Mouse (Mus musculus): ENCODE data around the gene Coro1c. TPM values are rescaled to one million over a fixed set of nuclear protein-coding genes. Genes with fewer than 3 reads are reported as not detected.

The Coro1c gene
- polyA plus RNA-seq, 1 experiment from 2014 or later: 129 TPM

DNA sequence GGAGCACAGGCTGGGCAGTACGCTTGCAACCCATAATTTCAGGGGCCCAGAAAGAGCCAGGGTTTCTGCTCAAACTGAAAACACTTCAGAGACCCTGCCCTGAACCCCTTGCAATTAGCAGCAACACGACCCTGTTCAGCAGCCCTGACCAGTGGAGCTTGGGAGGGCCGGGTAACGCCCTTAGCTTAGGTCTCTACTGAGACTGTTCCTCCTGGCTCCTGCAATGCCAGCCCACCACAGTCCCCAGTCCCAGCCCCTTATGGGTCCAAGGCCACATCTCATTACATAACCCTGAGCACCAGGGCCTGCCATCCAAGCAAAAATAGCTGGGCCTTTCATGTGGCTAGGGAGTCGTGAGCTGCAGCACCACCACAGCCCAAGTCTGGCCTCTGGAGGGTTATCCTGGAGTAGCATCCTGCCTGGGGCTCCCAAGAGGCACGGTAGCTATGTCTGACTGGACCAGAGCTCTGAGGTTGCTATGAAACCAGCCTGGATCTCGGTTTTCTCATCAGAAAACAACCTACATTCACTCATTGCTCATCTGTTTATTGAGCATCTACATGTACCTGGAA lies 104.1 kb downstream of the Coro1c start:
- no peaks in the 10 kb centered on the region for H3K36me3 ChIP-seq
- WGBS: 54% methylated on average over 7 of the region's 7 CpGs
- H3K27ac ChIP-seq: no peak overlapping the region; the same call in 1 of the 2 replicates
- H3K4me3 ChIP-seq (replicated peaks): no peak overlapping the region
- no peak overlapping the region for H3K9ac ChIP-seq
- no peaks in the 10 kb centered on the region for H3K27me3 ChIP-seq (replicated peaks)
- H3K4me2 ChIP-seq: no peak overlapping the region
- ATAC-seq (ENCODE audit: insufficient read depth, low FRiP score, low read depth): no peak
- peaks cover 15% of the 10 kb centered on the region; the same call in 1 of the 2 replicates for H3K4me1 ChIP-seq
- H3K9me3 ChIP-seq: no peaks in the 10 kb centered on the region

DNA sequence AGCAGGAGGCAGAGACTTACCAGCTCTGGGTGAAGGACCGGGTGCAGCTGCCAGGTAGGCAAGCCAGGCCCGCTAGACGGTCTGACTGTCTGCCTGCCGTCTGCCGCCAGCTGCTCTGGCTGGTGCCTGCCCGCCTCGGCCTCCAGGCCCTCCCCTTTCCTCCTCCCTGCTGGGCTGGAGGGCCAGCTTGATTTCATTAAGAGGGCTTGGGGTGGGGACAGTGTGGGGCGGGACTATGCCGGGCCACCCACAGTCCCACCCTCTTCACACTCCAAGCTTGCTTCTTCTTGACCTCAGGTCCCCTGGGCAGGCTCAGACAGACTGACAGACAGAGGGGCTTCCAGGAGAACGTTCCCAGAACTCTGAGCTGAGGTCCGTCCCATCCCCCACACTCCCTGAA lies 108.3 kb downstream of the Coro1c start, which contains the start of gene Tmem119:
TSS of gene Tmem119 (minus strand) at position 237 of the 400 bp plus-strand sequence.
- H3K4me2 ChIP-seq: peak within 1 kb of the TSS; percentile 51
- H3K4me1 ChIP-seq: peaks cover 31% of the 10 kb centered on the region
- WGBS: 3% methylated on average over 11 of the region's 11 CpGs
- H3K9ac ChIP-seq: peak within 1 kb of the TSS; percentile 10; the same call in 1 of the 2 replicates
- no peaks in the 10 kb centered on the region for H3K9me3 ChIP-seq
- no peaks in the 10 kb centered on the region for H3K36me3 ChIP-seq
- peak within 1 kb of the TSS; percentile 77 for H3K27ac ChIP-seq
- H3K4me3 ChIP-seq (replicated peaks): peak within 1 kb of the TSS; percentile 44
- no peaks in the 10 kb centered on the region for H3K27me3 ChIP-seq (replicated peaks)
- ATAC-seq (ENCODE audit: insufficient read depth, low FRiP score, low read depth): peak; percentile 82

DNA sequence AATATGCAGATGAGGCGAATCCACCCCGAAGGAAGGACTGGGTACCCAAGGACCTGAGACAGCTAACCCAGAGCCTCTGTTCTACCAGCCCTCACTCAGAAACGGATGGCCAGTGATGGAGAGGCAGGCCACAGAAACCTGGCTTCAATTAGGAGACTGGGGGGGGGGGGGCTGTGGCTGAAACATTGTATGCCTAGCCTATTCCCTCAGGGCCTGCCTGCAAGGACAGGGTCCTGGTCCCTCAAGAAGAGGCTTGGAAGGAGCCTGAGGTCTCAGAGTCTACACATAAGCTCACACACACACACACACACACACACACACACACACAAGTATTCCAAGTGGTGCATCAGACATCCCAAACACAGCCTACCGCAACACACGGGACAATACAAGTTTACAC lies 108.9 kb downstream of the Coro1c start:
- Histone ChIP-seq H3K4me2 (peak overlapping the region; percentile 51), H3K36me3 (0 out of 2 replicates have a peak, but pooled peaks cover 3% of the 10 kb centered on the region), H3K4me1 (peaks cover 31% of the 10 kb centered on the region), H3K27me3 (replicated peaks) (no peaks in the 10 kb centered on the region), H3K27ac (peak overlapping the region; percentile 77), H3K4me3 (replicated peaks) (peak overlapping the region; percentile 44), H3K9me3 (no peaks in the 10 kb centered on the region), H3K9ac (0 out of 2 replicates have a peak overlapping the region, but pooled peaks have one; percentile 10)
- ATAC-seq (ENCODE audit: insufficient read depth, low FRiP score, low read depth): no peak
- 40% methylated on average over 5 of the region's 5 CpGs for WGBS

DNA sequence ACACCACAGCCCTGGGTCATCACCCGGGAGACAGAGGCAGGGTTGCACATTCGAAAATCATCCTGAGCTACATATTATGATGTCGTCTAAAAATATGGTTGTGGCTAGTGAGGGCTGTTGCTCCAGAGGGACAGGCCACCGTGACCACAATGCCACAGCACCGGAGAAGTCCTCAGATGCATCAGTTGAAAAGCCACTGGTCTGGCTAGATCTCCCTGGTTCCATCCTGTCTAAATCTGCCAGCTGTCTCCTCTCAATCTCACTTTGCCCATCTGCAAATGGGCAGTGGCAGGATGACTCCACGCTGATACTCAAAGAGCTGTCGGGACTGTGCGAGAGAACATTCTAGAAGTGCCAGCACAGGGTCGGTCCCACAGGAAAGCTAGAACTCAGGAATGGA lies 110.0 kb downstream of the Coro1c start:
- Histone ChIP-seq H3K36me3 (0 out of 2 replicates have a peak, but pooled peaks cover 4% of the 10 kb centered on the region), H3K9me3 (no peaks in the 10 kb centered on the region), H3K4me1 (peaks cover 31% of the 10 kb centered on the region), H3K4me3 (replicated peaks) (peak overlapping the region; percentile 44), H3K27ac (no peak overlapping the region), H3K4me2 (peak overlapping the region; percentile 51), H3K9ac (no peak overlapping the region), H3K27me3 (replicated peaks) (no peaks in the 10 kb centered on the region)
- ATAC-seq (ENCODE audit: insufficient read depth, low FRiP score, low read depth): no peak
- WGBS: 61% methylated on average over 9 of the region's 9 CpGs

DNA sequence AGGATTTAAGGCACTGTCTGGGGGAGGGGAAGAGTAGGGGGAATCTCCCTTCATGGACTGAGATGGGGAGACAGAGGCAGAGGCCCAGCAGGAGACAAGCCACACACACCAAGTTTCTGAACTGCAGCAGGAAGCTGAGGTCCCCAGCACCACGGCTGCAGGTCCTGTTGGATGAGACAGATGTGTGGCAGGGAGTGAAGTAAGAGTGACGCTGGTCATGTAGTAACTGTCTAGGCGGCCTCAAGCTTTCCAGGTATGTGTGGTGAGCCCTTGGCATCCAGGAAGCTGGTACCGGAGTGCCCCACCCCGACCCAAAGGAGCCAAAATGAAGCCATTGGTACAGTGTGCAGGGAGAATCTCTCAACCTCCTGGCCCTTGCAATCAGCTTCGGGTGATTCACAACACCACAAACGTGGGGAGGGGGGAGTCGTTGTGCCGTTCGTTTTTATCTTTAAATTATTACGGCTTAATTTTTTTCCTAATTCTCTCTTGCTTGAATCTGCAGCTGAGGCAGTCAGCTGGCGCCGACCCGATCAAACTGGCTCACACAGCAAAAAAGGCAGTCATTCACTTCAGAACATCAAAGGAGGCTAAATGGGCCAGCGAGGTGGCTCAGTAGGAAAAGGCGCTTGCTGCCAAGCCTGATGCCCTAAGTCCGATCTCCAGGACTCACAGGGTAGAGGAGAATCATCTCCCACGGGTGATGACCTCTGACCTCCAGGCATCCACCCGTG lies 111.2 kb downstream of the Coro1c start:
- Histone ChIP-seq H3K27ac (peak overlapping the region; percentile 60), H3K4me2 (peak overlapping the region; percentile 51), H3K4me3 (replicated peaks) (peak overlapping the region; percentile 44), H3K4me1 (peaks cover 31% of the 10 kb centered on the region), H3K9me3 (no peaks in the 10 kb centered on the region), H3K36me3 (0 out of 2 replicates have a peak, but pooled peaks cover 4% of the 10 kb centered on the region), H3K9ac (no peak overlapping the region), H3K27me3 (replicated peaks) (no peaks in the 10 kb centered on the region)
- ATAC-seq (ENCODE audit: insufficient read depth, low FRiP score, low read depth): no peak
- WGBS: 18% methylated on average over 19 of the region's 19 CpGs

DNA sequence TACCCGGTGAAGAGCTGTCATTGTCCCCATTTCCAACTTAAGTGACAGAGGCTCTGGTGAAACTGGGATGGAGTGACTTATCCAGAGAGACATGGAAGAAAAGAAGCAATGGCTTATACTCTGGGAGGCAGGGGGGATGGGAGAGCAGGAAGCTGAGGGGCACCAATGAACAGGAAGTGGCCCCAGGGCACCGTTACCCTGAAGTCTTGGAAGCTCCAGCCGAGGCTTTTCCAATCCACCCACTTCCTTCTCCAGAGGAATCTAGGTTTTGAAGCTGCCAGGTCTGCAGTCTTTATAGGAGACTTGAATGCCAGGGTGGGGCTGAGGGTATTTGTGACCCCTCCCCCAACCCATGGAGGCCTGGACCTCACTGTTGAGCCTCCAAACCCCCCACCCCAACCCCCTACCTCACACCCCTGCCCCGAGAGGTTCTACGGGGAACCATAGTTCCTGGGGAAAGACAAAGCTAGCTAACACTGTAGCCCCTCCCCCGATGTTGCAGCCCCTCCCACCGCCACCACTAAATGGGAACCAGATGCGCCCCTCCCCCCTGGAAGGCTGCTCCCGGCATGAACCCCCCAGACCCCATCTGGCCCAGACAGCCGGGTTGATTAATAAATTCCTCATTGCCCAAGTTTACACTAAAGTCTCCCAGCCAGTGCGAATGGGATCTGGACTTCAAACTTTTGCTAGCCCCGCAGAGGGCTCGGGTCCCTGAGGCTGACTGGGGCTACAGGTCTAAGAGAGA lies 112.0 kb downstream of the Coro1c start:
- Histone ChIP-seq H3K4me3 (replicated peaks) (peak overlapping the region; percentile 44), H3K9ac (no peak overlapping the region), H3K9me3 (no peaks in the 10 kb centered on the region), H3K27ac (peak overlapping the region; percentile 60), H3K27me3 (replicated peaks) (no peaks in the 10 kb centered on the region), H3K36me3 (0 out of 2 replicates have a peak, but pooled peaks cover 4% of the 10 kb centered on the region), H3K4me1 (peaks cover 35% of the 10 kb centered on the region), H3K4me2 (peak overlapping the region; percentile 51)
- WGBS: 6% methylated on average over 13 of the region's 13 CpGs
- no peak for ATAC-seq (ENCODE audit: insufficient read depth, low FRiP score, low read depth)

Other genes with a start within 250 kb of the Coro1c start
- gene 1700069L16Rik, start 184.0 kb downstream of the Coro1c start, polyA plus RNA-seq (2015; fragmentation: Nextera tagmentation; extraction: Ambion mirVana): not detected in 2 replicates
- gene Ficd, start 173.0 kb downstream of the Coro1c start, polyA plus RNA-seq (2015; fragmentation: Nextera tagmentation; extraction: Ambion mirVana): 7.1 and 7.6 TPM in 2 replicates
- gene Sart3, start 136.2 kb downstream of the Coro1c start, polyA plus RNA-seq (2015; fragmentation: Nextera tagmentation; extraction: Ambion mirVana): 43.5 and 45.8 TPM in 2 replicates
- 111 and 112 TPM in 2 replicates for gene Iscu, start 136.0 kb downstream of the Coro1c start, polyA plus RNA-seq (2015; fragmentation: Nextera tagmentation; extraction: Ambion mirVana)
- 60.6 and 64.4 TPM in 2 replicates for gene Tmem119, start 108.2 kb downstream of the Coro1c start, polyA plus RNA-seq (2015; fragmentation: Nextera tagmentation; extraction: Ambion mirVana)
- 5.8 and 7.5 TPM in 2 replicates for gene Selplg, start 76.1 kb downstream of the Coro1c start, polyA plus RNA-seq (2015; fragmentation: Nextera tagmentation; extraction: Ambion mirVana)
- gene Ssh1, start 85.1 kb upstream of the Coro1c start, polyA plus RNA-seq (2015; fragmentation: Nextera tagmentation; extraction: Ambion mirVana): 13.3 and 13.7 TPM in 2 replicates
- 3.4 and 5.0 TPM in 2 replicates for gene Dao, start 94.9 kb upstream of the Coro1c start, polyA plus RNA-seq (2015; fragmentation: Nextera tagmentation; extraction: Ambion mirVana)
- gene Usp30, start 156.7 kb upstream of the Coro1c start, polyA plus RNA-seq (2015; fragmentation: Nextera tagmentation; extraction: Ambion mirVana): 8.3 and 11.4 TPM in 2 replicates
- 1.9 and 2.6 TPM in 2 replicates for gene Svop, start 182.8 kb upstream of the Coro1c start, polyA plus RNA-seq (2015; fragmentation: Nextera tagmentation; extraction: Ambion mirVana)
- 9.3 and 13.3 TPM in 2 replicates for gene Alkbh2, start 219.5 kb upstream of the Coro1c start, polyA plus RNA-seq (2015; fragmentation: Nextera tagmentation; extraction: Ambion mirVana)
- gene Ung, start 221.6 kb upstream of the Coro1c start, polyA plus RNA-seq (2015; fragmentation: Nextera tagmentation; extraction: Ambion mirVana): 42.9 and 46.7 TPM in 2 replicates
- 2.1 and 2.2 TPM in 2 replicates for gene Acacb, start 237.8 kb upstream of the Coro1c start, polyA plus RNA-seq (2015; fragmentation: Nextera tagmentation; extraction: Ambion mirVana)